Mouse (Mus musculus): ENCODE results near the gene Arhgef26. TPM values are rescaled to one million over a fixed set of nuclear protein-coding genes. Genes with fewer than 3 reads are reported as not detected.

Arhgef26 gene
- polyA plus RNA-seq, 1 experiment from 2014 or later, result 0.32 TPM

GRCm38 (mm10) chr3:62374831-62375230 lies 36.7 kb downstream of the Arhgef26 start:
- Histone ChIP-seq H3K4me2 (ENCODE audit: low read depth, low read length) (no peak overlapping the region), H3K4me3 (ENCODE audit: low read depth, low read length) (no peak overlapping the region), H3K27ac (ENCODE audit: low read length) (no peak overlapping the region), H3K36me3 (ENCODE audit: control insufficient read depth, insufficient read depth) (no peaks in the 10 kb centered on the region), H3K27me3 (ENCODE audit: control insufficient read depth, insufficient read depth, low read depth, low read length) (no peaks in the 10 kb centered on the region), H3K9me3 (replicated peaks; ENCODE audit: control insufficient read depth, low read length) (no peaks in the 10 kb centered on the region), H3K9ac (ENCODE audit: low read depth, low read length) (no peak overlapping the region), H3K4me1 (ENCODE audit: control insufficient read depth, low read depth, low read length) (no peaks in the 10 kb centered on the region)
- ATAC-seq (ENCODE audit: low read depth), result no peak
- WGBS (ENCODE audit: insufficient replicate concordance), result 32% methylated on average over 6 of the region's 6 CpGs

DNA sequence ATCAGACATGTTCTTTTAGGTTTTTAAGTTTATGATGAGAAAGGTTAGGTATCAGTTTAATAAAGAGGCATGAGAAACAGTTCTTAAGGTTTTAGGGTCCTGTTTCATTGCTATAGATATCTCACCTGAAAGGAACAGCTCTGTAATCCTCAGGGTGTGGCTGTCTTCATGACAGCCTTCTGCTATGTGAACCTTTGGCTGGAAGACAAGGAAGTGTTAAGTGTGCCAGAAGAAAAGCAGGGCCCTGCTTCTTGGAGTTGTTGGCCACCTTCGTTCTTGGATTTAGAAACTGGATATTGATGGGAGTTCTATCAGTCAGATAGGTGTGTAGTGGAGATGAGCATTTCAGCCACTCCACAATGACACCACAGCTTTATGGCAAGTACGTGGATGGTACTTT lies 38.6 kb downstream of the Arhgef26 start:
- Histone ChIP-seq H3K4me2 (ENCODE audit: low read depth, low read length) (no peak overlapping the region), H3K27me3 (ENCODE audit: control insufficient read depth, insufficient read depth, low read depth, low read length) (no peaks in the 10 kb centered on the region), H3K9ac (ENCODE audit: low read depth, low read length) (no peak overlapping the region), H3K36me3 (ENCODE audit: control insufficient read depth, insufficient read depth) (no peaks in the 10 kb centered on the region), H3K4me1 (ENCODE audit: control insufficient read depth, low read depth, low read length) (no peaks in the 10 kb centered on the region), H3K4me3 (ENCODE audit: low read depth, low read length) (no peak overlapping the region), H3K27ac (ENCODE audit: low read length) (no peak overlapping the region), H3K9me3 (replicated peaks; ENCODE audit: control insufficient read depth, low read length) (no peaks in the 10 kb centered on the region)
- no peak for ATAC-seq (ENCODE audit: low read depth)
- 68% methylated on average over 2 of the region's 2 CpGs for WGBS (ENCODE audit: insufficient replicate concordance)

GRCm38 (mm10) chr3:62379946-62380345 lies 41.8 kb downstream of the Arhgef26 start:
- no peak overlapping the region for H3K27ac ChIP-seq (ENCODE audit: low read length)
- WGBS (ENCODE audit: insufficient replicate concordance), result 50% methylated on average over 5 of the region's 5 CpGs
- no peaks in the 10 kb centered on the region for H3K27me3 ChIP-seq (ENCODE audit: control insufficient read depth, insufficient read depth, low read depth, low read length)
- H3K9me3 ChIP-seq (replicated peaks; ENCODE audit: control insufficient read depth, low read length), result no peaks in the 10 kb centered on the region
- no peak overlapping the region for H3K9ac ChIP-seq (ENCODE audit: low read depth, low read length)
- ATAC-seq (ENCODE audit: low read depth), result no peak
- H3K36me3 ChIP-seq (ENCODE audit: control insufficient read depth, insufficient read depth), result no peaks in the 10 kb centered on the region
- H3K4me3 ChIP-seq (ENCODE audit: low read depth, low read length), result no peak overlapping the region
- H3K4me2 ChIP-seq (ENCODE audit: low read depth, low read length), result no peak overlapping the region
- no peaks in the 10 kb centered on the region for H3K4me1 ChIP-seq (ENCODE audit: control insufficient read depth, low read depth, low read length)

GRCm38 (mm10) chr3:62380420-62380819 lies 42.3 kb downstream of the Arhgef26 start:
- Histone ChIP-seq H3K9me3 (replicated peaks; ENCODE audit: control insufficient read depth, low read length) (no peaks in the 10 kb centered on the region), H3K9ac (ENCODE audit: low read depth, low read length) (no peak overlapping the region), H3K36me3 (ENCODE audit: control insufficient read depth, insufficient read depth) (no peaks in the 10 kb centered on the region), H3K27ac (ENCODE audit: low read length) (no peak overlapping the region), H3K4me1 (ENCODE audit: control insufficient read depth, low read depth, low read length) (no peaks in the 10 kb centered on the region), H3K4me3 (ENCODE audit: low read depth, low read length) (no peak overlapping the region), H3K4me2 (ENCODE audit: low read depth, low read length) (no peak overlapping the region), H3K27me3 (ENCODE audit: control insufficient read depth, insufficient read depth, low read depth, low read length) (no peaks in the 10 kb centered on the region)
- ATAC-seq (ENCODE audit: low read depth), result no peak
- 62% methylated on average over 3 of the region's 3 CpGs for WGBS (ENCODE audit: insufficient replicate concordance)

DNA sequence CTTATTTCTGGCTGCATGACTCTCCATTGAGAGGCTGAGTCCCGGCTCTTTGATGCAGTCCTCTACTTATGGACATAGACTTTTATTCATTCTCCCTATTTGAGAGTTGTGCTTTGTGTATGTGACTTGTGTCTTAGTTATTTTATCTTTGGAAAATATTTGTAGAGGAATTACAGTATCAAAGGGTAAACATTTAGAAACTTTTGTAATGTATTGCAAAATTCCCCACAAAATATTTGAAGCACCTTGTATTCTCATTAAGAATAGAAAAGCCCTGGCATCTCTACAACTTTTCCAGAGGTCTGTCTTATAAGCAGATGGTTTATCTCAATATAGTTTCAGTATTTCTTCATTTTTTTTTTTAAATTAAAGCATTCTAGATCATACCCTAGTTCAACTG lies 44.7 kb downstream of the Arhgef26 start:
- H3K4me2 ChIP-seq (ENCODE audit: low read depth, low read length), result no peak overlapping the region
- no peak overlapping the region for H3K4me3 ChIP-seq (ENCODE audit: low read depth, low read length)
- WGBS (ENCODE audit: insufficient replicate concordance), result 61% methylated on average over 1 of the region's 1 CpGs
- no peaks in the 10 kb centered on the region for H3K27me3 ChIP-seq (ENCODE audit: control insufficient read depth, insufficient read depth, low read depth, low read length)
- H3K36me3 ChIP-seq (ENCODE audit: control insufficient read depth, insufficient read depth), result no peaks in the 10 kb centered on the region
- no peaks in the 10 kb centered on the region for H3K4me1 ChIP-seq (ENCODE audit: control insufficient read depth, low read depth, low read length)
- no peak overlapping the region for H3K9ac ChIP-seq (ENCODE audit: low read depth, low read length)
- ATAC-seq (ENCODE audit: low read depth), result no peak
- no peak overlapping the region for H3K27ac ChIP-seq (ENCODE audit: low read length)
- no peaks in the 10 kb centered on the region for H3K9me3 ChIP-seq (replicated peaks; ENCODE audit: control insufficient read depth, low read length)

GRCm38 (mm10) chr3:62392636-62393035 lies 54.5 kb downstream of the Arhgef26 start:
- H3K4me1 ChIP-seq (ENCODE audit: control insufficient read depth, low read depth, low read length), result no peaks in the 10 kb centered on the region
- no peak overlapping the region for H3K4me2 ChIP-seq (ENCODE audit: low read depth, low read length)
- no peaks in the 10 kb centered on the region for H3K9me3 ChIP-seq (replicated peaks; ENCODE audit: control insufficient read depth, low read length)
- no peaks in the 10 kb centered on the region for H3K27me3 ChIP-seq (ENCODE audit: control insufficient read depth, insufficient read depth, low read depth, low read length)
- H3K27ac ChIP-seq (ENCODE audit: low read length), result no peak overlapping the region
- no peaks in the 10 kb centered on the region for H3K36me3 ChIP-seq (ENCODE audit: control insufficient read depth, insufficient read depth)
- no peak overlapping the region for H3K9ac ChIP-seq (ENCODE audit: low read depth, low read length)
- H3K4me3 ChIP-seq (ENCODE audit: low read depth, low read length), result no peak overlapping the region
- no peak for ATAC-seq (ENCODE audit: low read depth)

DNA sequence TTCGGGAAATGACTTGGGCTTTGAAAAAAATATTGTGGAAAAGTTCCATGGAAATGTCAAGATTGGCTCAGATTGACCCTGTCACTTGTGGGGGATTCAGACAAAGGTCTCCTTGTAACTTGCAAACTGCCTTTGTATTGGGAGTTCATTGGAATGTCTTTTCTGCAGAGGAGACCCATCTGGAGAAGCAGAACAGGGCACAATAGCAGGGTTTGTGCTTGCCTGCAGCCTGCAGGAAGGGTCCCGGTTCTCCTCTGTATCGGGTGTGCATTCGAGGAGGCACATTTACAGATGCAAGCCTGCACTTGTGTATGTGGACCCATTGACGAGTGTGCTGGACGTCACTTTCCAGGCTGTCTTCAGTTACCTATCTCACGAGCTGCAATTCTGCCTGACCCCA lies 56.1 kb downstream of the Arhgef26 start:
- Histone ChIP-seq H3K9me3 (replicated peaks; ENCODE audit: control insufficient read depth, low read length) (no peaks in the 10 kb centered on the region), H3K4me3 (ENCODE audit: low read depth, low read length) (no peak overlapping the region), H3K27me3 (ENCODE audit: control insufficient read depth, insufficient read depth, low read depth, low read length) (no peaks in the 10 kb centered on the region), H3K36me3 (ENCODE audit: control insufficient read depth, insufficient read depth) (no peaks in the 10 kb centered on the region), H3K27ac (ENCODE audit: low read length) (no peak overlapping the region), H3K9ac (ENCODE audit: low read depth, low read length) (no peak overlapping the region), H3K4me1 (ENCODE audit: control insufficient read depth, low read depth, low read length) (no peaks in the 10 kb centered on the region), H3K4me2 (ENCODE audit: low read depth, low read length) (no peak overlapping the region)
- 65% methylated on average over 7 of the region's 7 CpGs for WGBS (ENCODE audit: insufficient replicate concordance)
- ATAC-seq (ENCODE audit: low read depth), result no peak

- H3K4me1 ChIP-seq (ENCODE audit: control insufficient read depth, low read depth, low read length), result no peaks in the 10 kb centered on the region
- H3K9ac ChIP-seq (ENCODE audit: low read depth, low read length), result no peak overlapping the region
- no peak overlapping the region for H3K4me3 ChIP-seq (ENCODE audit: low read depth, low read length)
- no peaks in the 10 kb centered on the region for H3K9me3 ChIP-seq (replicated peaks; ENCODE audit: control insufficient read depth, low read length)
- no peak overlapping the region for H3K27ac ChIP-seq (ENCODE audit: low read length)
- ATAC-seq (ENCODE audit: low read depth), result no peak
- 48% methylated on average over 5 of the region's 5 CpGs for WGBS (ENCODE audit: insufficient replicate concordance)
- H3K27me3 ChIP-seq (ENCODE audit: control insufficient read depth, insufficient read depth, low read depth, low read length), result no peaks in the 10 kb centered on the region
- H3K4me2 ChIP-seq (ENCODE audit: low read depth, low read length), result no peak overlapping the region
- H3K36me3 ChIP-seq (ENCODE audit: control insufficient read depth, insufficient read depth), result no peaks in the 10 kb centered on the region
Observed at GRCm38 (mm10) chr3:62395368-62395767, 57.2 kb downstream of the Arhgef26 start.

DNA sequence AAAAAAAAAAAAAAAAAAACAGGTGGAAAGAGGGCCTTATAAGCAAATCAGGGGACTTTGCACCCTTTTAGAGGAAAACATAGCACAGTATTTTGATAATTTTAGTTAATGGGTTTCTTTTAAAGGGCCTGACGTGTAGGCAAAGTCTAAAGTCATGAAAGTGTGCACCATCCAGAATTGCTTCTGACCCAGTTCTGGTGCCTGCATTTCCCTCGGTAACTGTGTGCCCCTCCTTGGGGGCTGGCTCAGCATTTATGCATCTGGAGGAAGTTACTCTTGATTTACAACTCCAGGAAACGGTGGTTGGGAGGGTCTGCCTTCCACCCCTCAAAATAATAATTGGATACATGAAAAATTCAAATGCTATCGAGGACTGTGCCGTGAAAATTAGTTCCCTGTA lies 58.0 kb downstream of the Arhgef26 start:
- Histone ChIP-seq H3K36me3 (ENCODE audit: control insufficient read depth, insufficient read depth) (no peaks in the 10 kb centered on the region), H3K9ac (ENCODE audit: low read depth, low read length) (no peak overlapping the region), H3K27ac (ENCODE audit: low read length) (no peak overlapping the region), H3K27me3 (ENCODE audit: control insufficient read depth, insufficient read depth, low read depth, low read length) (no peaks in the 10 kb centered on the region), H3K4me3 (ENCODE audit: low read depth, low read length) (no peak overlapping the region), H3K9me3 (replicated peaks; ENCODE audit: control insufficient read depth, low read length) (no peaks in the 10 kb centered on the region), H3K4me2 (ENCODE audit: low read depth, low read length) (no peak overlapping the region), H3K4me1 (ENCODE audit: control insufficient read depth, low read depth, low read length) (no peaks in the 10 kb centered on the region)
- WGBS (ENCODE audit: insufficient replicate concordance), result 26% methylated on average over 5 of the region's 5 CpGs
- no peak for ATAC-seq (ENCODE audit: low read depth)

DNA sequence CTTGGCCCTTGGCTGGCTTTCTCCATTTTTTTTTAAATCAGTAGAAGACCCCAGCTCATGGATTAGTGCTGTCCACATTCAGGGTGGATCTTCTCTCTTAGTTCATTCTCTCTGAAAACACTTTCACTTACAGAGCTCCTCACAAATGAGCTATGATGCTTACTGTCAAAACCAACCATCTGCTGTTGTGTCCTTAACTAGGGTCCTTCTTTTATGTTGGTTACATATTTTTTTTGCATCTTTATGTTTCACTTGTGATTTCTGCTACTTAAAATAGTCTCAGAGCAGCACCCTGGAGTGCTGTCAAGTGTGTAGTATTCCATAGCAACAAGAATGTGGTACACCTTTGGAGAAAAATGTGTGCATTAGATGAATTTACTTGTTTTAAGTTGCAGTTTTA lies 60.0 kb downstream of the Arhgef26 start:
- Histone ChIP-seq H3K36me3 (ENCODE audit: control insufficient read depth, insufficient read depth) (no peaks in the 10 kb centered on the region), H3K9ac (ENCODE audit: low read depth, low read length) (no peak overlapping the region), H3K4me2 (ENCODE audit: low read depth, low read length) (no peak overlapping the region), H3K9me3 (replicated peaks; ENCODE audit: control insufficient read depth, low read length) (no peaks in the 10 kb centered on the region), H3K27me3 (ENCODE audit: control insufficient read depth, insufficient read depth, low read depth, low read length) (no peaks in the 10 kb centered on the region), H3K4me1 (ENCODE audit: control insufficient read depth, low read depth, low read length) (no peaks in the 10 kb centered on the region), H3K27ac (ENCODE audit: low read length) (no peak overlapping the region), H3K4me3 (ENCODE audit: low read depth, low read length) (no peak overlapping the region)
- no peak for ATAC-seq (ENCODE audit: low read depth)

Measured in liver, embryonic 16.5 days (tissue).